Mouse (Mus musculus) liver, postnatal 0 days (tissue): ENCODE data around the gene Rnf212. TPM values are rescaled to one million over a fixed set of nuclear protein-coding genes. Genes with fewer than 3 reads are reported as not detected.

Experiments used
- ATAC-seq: fragments of 200-750 bp; cut with Nextera tagmentation; 2 replicates; pipeline ENCODE4 v1.8.0; 2017; ENCODE audit warnings: mild to moderate bottlenecking, moderate library complexity
- DNase-seq: peaks from one replicate; pipeline ENCODE4 v3.0.0-alpha.2; 2016
- H3K27ac ChIP-seq: fragments of 300-500 bp; sonication (generic); 2 replicates; pipeline ENCODE4 v1.5.1; 2014; ENCODE audit warnings: antibody characterized with exemption, moderate library complexity, mild to moderate bottlenecking, low read depth
- H3K27me3 ChIP-seq: fragments of 300-500 bp; sonication (generic); 2 replicates; pipeline ENCODE4 v1.6.1; 2014; ENCODE audit warnings: low read length, control low read depth, mixed read lengths; ENCODE audit not compliant: insufficient read depth
- H3K36me3 ChIP-seq: fragments of 300-500 bp; sonication (generic); replicated peaks from 2 replicates; pipeline ENCODE4 v1.6.1; 2014; ENCODE audit warnings: mild to moderate bottlenecking, control low read depth, low read length, moderate library complexity, mixed read lengths; ENCODE audit not compliant: insufficient read depth
- H3K4me1 ChIP-seq: fragments of 300-500 bp; sonication (generic); 2 replicates; pipeline ENCODE4 v1.6.1; 2014; ENCODE audit warnings: antibody characterized with exemption, mild to moderate bottlenecking, control low read depth; ENCODE audit not compliant: insufficient read depth
- H3K4me2 ChIP-seq: fragments of 300-500 bp; sonication (generic); 2 replicates; pipeline ENCODE4 v1.6.1; 2014; ENCODE audit warnings: low read depth, mild to moderate bottlenecking, low read length, moderate library complexity, mixed read lengths
- H3K4me3 ChIP-seq: fragments of 300-500 bp; sonication (generic); 2 replicates; pipeline ENCODE4 v1.5.1; 2014; ENCODE audit warnings: low read depth, low read length
- H3K9ac ChIP-seq: fragments of 300-500 bp; sonication (generic); replicated peaks from 2 replicates; pipeline ENCODE4 v1.6.1; 2014; ENCODE audit warnings: mild to moderate bottlenecking, moderate library complexity
- H3K9me3 ChIP-seq: fragments of 300-500 bp; sonication (generic); 2 replicates; pipeline ENCODE4 v1.6.1; 2016; ENCODE audit warnings: mild to moderate bottlenecking, control low read depth, low read length, mixed read lengths
- CTCF ChIP-seq: sonication (generic); IDR thresholded peaks from 2 replicates; pipeline ENCODE4 v1.5.1; 2016; ENCODE audit warnings: antibody characterized with exemption, low read depth
- EP300 ChIP-seq: IDR thresholded peaks from 2 replicates; pipeline ENCODE4 v1.6.1; 2016; ENCODE audit warnings: antibody characterized with exemption, low read depth, mild to moderate bottlenecking
- WGBS: fragments of 180-500 bp; shearing (Covaris S2); extraction: QIAGEN DNeasy Blood & Tissue Kit; methylation state at CpG from one replicate; pipeline ENCODE4 v1.1.7; 2014; ENCODE audit not compliant: insufficient replicate concordance; 5-methylcytosine and 5-hydroxymethylcytosine counted together
- polyA plus RNA-seq: library from polyadenylated mRNA; unstranded; fragments of >200 nt; fragmentation: Nextera tagmentation; extraction: Ambion mirVana; gene quantifications from 2 replicates; pipeline ENCODE4 v1.2.1, GENCODE M21; 2015

Rnf212 gene
- polyA plus RNA-seq, 1 experiment from 2014 or later: 0.48 TPM

- no peak for TF ChIP-seq CTCF
- no peak for TF ChIP-seq EP300
- ATAC-seq (no peak), DNase-seq (no peak)
- Histone ChIP-seq H3K36me3 (no peaks in the 10 kb centered on the region), H3K4me3 (no peak overlapping the region), H3K27ac (no peak overlapping the region), H3K4me2 (no peak overlapping the region), H3K4me1 (no peaks in the 10 kb centered on the region), H3K9me3 (no peaks in the 10 kb centered on the region), H3K27me3 (no peaks in the 10 kb centered on the region), H3K9ac (no peak overlapping the region)
- 61% methylated on average over 4 of the region's 4 CpGs for WGBS
These were observed 56.7 kb downstream of the Rnf212 start for GRCm38 (mm10) chr5:108718051-108718450.

GRCm38 (mm10) chr5:108715974-108716373 lies 58.8 kb downstream of the Rnf212 start:
- Histone ChIP-seq H3K36me3 (no peaks in the 10 kb centered on the region), H3K4me1 (no peaks in the 10 kb centered on the region), H3K4me3 (no peak overlapping the region), H3K27ac (no peak overlapping the region), H3K9me3 (no peaks in the 10 kb centered on the region), H3K27me3 (no peaks in the 10 kb centered on the region), H3K9ac (no peak overlapping the region), H3K4me2 (no peak overlapping the region)
- no peak for ATAC-seq
- 72% methylated on average over 1 of the region's 1 CpGs for WGBS
- no peak for DNase-seq
- no peak for TF ChIP-seq CTCF

- Histone ChIP-seq H3K27ac (no peak overlapping the region), H3K36me3 (no peaks in the 10 kb centered on the region), H3K4me2 (no peak overlapping the region), H3K27me3 (no peaks in the 10 kb centered on the region), H3K4me1 (peaks cover 2% of the 10 kb centered on the region; the same call in 1 of the 2 replicates), H3K4me3 (no peak overlapping the region), H3K9me3 (no peaks in the 10 kb centered on the region), H3K9ac (no peak overlapping the region)
- DNase-seq: no peak
- no peak for ATAC-seq
- no peak for TF ChIP-seq CTCF
- no peak for TF ChIP-seq EP300
- WGBS: 62% methylated on average over 6 of the region's 6 CpGs
These were observed 60.6 kb downstream of the Rnf212 start for GRCm38 (mm10) chr5:108714149-108714548.

GRCm38 (mm10) chr5:108713691-108714090 lies 61.1 kb downstream of the Rnf212 start:
- H3K4me2 ChIP-seq: no peak overlapping the region
- H3K27ac ChIP-seq: no peak overlapping the region
- no peak overlapping the region for H3K9ac ChIP-seq
- ATAC-seq: no peak
- H3K4me3 ChIP-seq: no peak overlapping the region
- H3K36me3 ChIP-seq: no peaks in the 10 kb centered on the region
- no peaks in the 10 kb centered on the region for H3K27me3 ChIP-seq
- no peak for DNase-seq
- no peak for TF ChIP-seq CTCF
- TF ChIP-seq EP300: no peak
- no peaks in the 10 kb centered on the region for H3K9me3 ChIP-seq
- H3K4me1 ChIP-seq: peaks cover 6% of the 10 kb centered on the region; the same call in 1 of the 2 replicates

GRCm38 (mm10) chr5:108713096-108713495 lies 61.7 kb downstream of the Rnf212 start:
- H3K4me2 ChIP-seq: no peak overlapping the region
- no peak for TF ChIP-seq CTCF
- TF ChIP-seq EP300: no peak
- no peaks in the 10 kb centered on the region for H3K27me3 ChIP-seq
- no peak overlapping the region for H3K27ac ChIP-seq
- ATAC-seq (no peak), DNase-seq (no peak)
- no peak overlapping the region for H3K9ac ChIP-seq
- H3K4me3 ChIP-seq: no peak overlapping the region
- peaks cover 12% of the 10 kb centered on the region for H3K4me1 ChIP-seq
- H3K36me3 ChIP-seq: no peaks in the 10 kb centered on the region
- 76% methylated on average over 2 of the region's 2 CpGs for WGBS
- no peaks in the 10 kb centered on the region for H3K9me3 ChIP-seq

GRCm38 (mm10) chr5:108711968-108712367 lies 62.8 kb downstream of the Rnf212 start:
- Histone ChIP-seq H3K36me3 (no peaks in the 10 kb centered on the region), H3K27ac (no peak overlapping the region), H3K27me3 (no peaks in the 10 kb centered on the region), H3K4me2 (no peak overlapping the region), H3K4me1 (peaks cover 19% of the 10 kb centered on the region), H3K9ac (no peak overlapping the region), H3K9me3 (no peaks in the 10 kb centered on the region), H3K4me3 (no peak overlapping the region)
- ATAC-seq (no peak), DNase-seq (no peak)
- WGBS: 72% methylated on average over 6 of the region's 6 CpGs
- TF ChIP-seq CTCF (no peak), EP300 (no peak)
